Mouse (Mus musculus): ENCODE measurements around the gene Tipin. TPM values are rescaled to one million over a fixed set of nuclear protein-coding genes. Genes with fewer than 3 reads are reported as not detected.

Tipin gene
- polyA plus RNA-seq, 1 experiment from 2014 or later = 56.3 TPM

DNA sequence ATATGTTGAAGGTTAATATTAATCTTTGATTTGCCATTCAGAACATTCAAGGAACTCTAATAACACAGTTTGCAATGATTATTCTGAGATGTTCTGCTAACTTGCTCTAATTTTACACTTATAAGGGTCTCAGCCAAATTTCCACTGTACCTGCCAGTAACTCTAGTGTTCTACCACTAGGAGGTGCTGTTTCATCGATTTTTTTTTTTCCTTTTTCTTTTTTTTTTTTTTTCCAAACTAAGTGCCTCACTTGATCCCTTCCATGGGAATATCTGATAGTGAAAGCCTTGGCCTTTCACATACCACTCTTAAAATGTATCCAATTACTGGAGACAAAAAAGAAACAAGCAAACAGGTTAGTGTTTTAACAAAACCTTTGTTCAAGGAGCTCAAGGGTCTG, 66.0 kb downstream of the Tipin start:
- Histone ChIP-seq H3K4me1 (ENCODE audit: control insufficient read depth, insufficient read depth, low read length) (peaks cover 4% of the 10 kb centered on the region), H3K4me3 (ENCODE audit: low read depth, low read length) (no peak overlapping the region), H3K4me2 (ENCODE audit: low read length) (no peak overlapping the region), H3K27me3 (ENCODE audit: control insufficient read depth, insufficient read depth, low read depth, low read length) (no peaks in the 10 kb centered on the region), H3K27ac (ENCODE audit: low read length) (no peak overlapping the region), H3K9ac (ENCODE audit: low read depth, low read length) (no peak overlapping the region), H3K9me3 (replicated peaks; ENCODE audit: control insufficient read depth, low read length, poor library complexity, severe bottlenecking) (no peaks in the 10 kb centered on the region), H3K36me3 (ENCODE audit: control insufficient read depth, insufficient read depth, low read length) (no peaks in the 10 kb centered on the region)
- WGBS = 0% methylated on average over 1 of the region's 1 CpGs
- no peak for ATAC-seq

DNA sequence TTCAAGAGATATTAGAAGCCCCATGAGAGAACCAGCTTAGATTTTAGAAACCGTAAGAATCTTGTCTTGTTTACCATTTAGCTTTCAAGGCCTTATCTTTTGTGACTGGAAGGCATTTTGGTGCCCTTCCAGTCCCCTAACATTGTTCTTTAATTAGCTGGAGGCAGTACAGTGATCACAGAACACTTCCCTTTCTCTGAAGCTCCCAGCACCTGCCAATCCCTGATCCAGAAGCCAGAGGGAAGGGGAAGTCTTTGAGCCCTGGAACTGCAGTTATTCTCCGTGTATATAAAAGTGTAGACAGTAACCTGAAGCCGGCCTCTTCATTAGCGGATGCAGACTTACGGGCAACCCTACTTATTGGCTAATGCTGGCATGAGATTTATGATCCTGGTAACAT, 68.1 kb downstream of the Tipin start:
- no peaks in the 10 kb centered on the region for H3K36me3 ChIP-seq (ENCODE audit: control insufficient read depth, insufficient read depth, low read length)
- ATAC-seq = no peak
- H3K9ac ChIP-seq (ENCODE audit: low read depth, low read length) = no peak overlapping the region
- H3K9me3 ChIP-seq (replicated peaks; ENCODE audit: control insufficient read depth, low read length, poor library complexity, severe bottlenecking) = no peaks in the 10 kb centered on the region
- H3K4me3 ChIP-seq (ENCODE audit: low read depth, low read length) = no peak overlapping the region
- no peak overlapping the region for H3K27ac ChIP-seq (ENCODE audit: low read length)
- no peaks in the 10 kb centered on the region for H3K27me3 ChIP-seq (ENCODE audit: control insufficient read depth, insufficient read depth, low read depth, low read length)
- H3K4me2 ChIP-seq (ENCODE audit: low read length) = no peak overlapping the region
- peaks cover 4% of the 10 kb centered on the region for H3K4me1 ChIP-seq (ENCODE audit: control insufficient read depth, insufficient read depth, low read length)
- WGBS = 49% methylated on average over 5 of the region's 5 CpGs

DNA sequence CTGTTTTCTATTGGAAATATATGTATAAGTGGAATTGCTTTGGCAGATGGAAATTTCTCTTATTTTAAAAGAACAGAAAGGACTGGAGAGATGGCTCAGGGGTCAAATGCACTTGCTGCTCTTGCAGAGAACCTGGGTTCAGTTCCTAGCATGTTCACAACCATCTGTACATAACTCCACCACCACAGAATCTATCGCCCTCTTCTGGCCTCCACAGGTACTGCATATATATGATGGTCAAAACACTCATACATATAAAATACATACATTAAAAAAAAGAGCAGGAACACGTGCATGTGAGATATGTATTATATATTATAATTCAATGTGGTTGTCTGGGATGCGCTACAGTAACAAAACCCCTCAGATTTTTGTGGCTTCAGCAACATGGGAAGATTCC, 69.8 kb downstream of the Tipin start:
- Histone ChIP-seq H3K9ac (ENCODE audit: low read depth, low read length) (no peak overlapping the region), H3K27ac (ENCODE audit: low read length) (no peak overlapping the region), H3K9me3 (replicated peaks; ENCODE audit: control insufficient read depth, low read length, poor library complexity, severe bottlenecking) (no peaks in the 10 kb centered on the region), H3K4me3 (ENCODE audit: low read depth, low read length) (no peak overlapping the region), H3K27me3 (ENCODE audit: control insufficient read depth, insufficient read depth, low read depth, low read length) (no peaks in the 10 kb centered on the region), H3K4me1 (ENCODE audit: control insufficient read depth, insufficient read depth, low read length) (peaks cover 4% of the 10 kb centered on the region), H3K4me2 (ENCODE audit: low read length) (no peak overlapping the region), H3K36me3 (ENCODE audit: control insufficient read depth, insufficient read depth, low read length) (no peaks in the 10 kb centered on the region)
- ATAC-seq = no peak
- WGBS = 53% methylated on average over 3 of the region's 3 CpGs

Other genes starting within 250 kb of the Tipin start
- not detected in 2 replicates for gene Lctl, start 164.4 kb upstream of the Tipin start, polyA plus RNA-seq (2015; fragmentation: Nextera tagmentation; extraction: Ambion mirVana)
- 4.5 and 5.1 TPM in 2 replicates for gene Zwilch, start 108.5 kb upstream of the Tipin start, polyA plus RNA-seq (2015; fragmentation: Nextera tagmentation; extraction: Ambion mirVana)
- 564 and 570 TPM in 2 replicates for gene Rpl4, start 108.2 kb upstream of the Tipin start, polyA plus RNA-seq (2015; fragmentation: Nextera tagmentation; extraction: Ambion mirVana)
- gene Snapc5, start 102.3 kb upstream of the Tipin start, polyA plus RNA-seq (2015; fragmentation: Nextera tagmentation; extraction: Ambion mirVana) = 28.3 and 30.8 TPM in 2 replicates
- 2.7 and 2.9 TPM in 2 replicates for gene Uchl4, start 46.4 kb upstream of the Tipin start, polyA plus RNA-seq (2015; fragmentation: Nextera tagmentation; extraction: Ambion mirVana)
- 62.6 and 68.4 TPM in 2 replicates for gene Map2k1, start 27.9 kb upstream of the Tipin start, polyA plus RNA-seq (2015; fragmentation: Nextera tagmentation; extraction: Ambion mirVana)
- 23.7 and 24.3 TPM in 2 replicates for gene Dis3l, start 59.7 kb downstream of the Tipin start, polyA plus RNA-seq (2015; fragmentation: Nextera tagmentation; extraction: Ambion mirVana)
- gene Megf11, start 104.0 kb downstream of the Tipin start, polyA plus RNA-seq (2015; fragmentation: Nextera tagmentation; extraction: Ambion mirVana) = 20.5 and 21.3 TPM in 2 replicates